Mouse (Mus musculus): ENCODE results near the gene Zfp512.

DNA sequence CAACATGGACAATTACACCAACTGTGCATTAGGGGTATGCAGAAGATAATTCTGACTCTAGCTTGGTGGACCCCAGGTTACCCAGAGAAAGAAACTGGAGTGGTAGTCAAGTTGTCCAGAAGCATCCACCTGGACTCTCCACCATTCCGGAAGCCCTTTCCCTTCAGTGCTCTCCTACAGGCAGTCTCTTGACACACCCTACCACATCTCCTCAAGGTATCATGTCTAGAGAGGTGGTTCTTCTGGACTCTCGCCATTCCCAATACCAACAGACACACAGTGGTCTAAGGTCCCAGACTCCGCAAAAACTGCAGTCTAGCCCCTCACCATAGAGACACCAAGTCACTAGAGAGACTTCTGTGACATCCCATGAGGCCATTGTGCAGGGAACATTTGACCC is 33.2 kb downstream of the Zfp512 start, which contains the start of gene 4930548H24Rik:
- no peak for TF ChIP-seq CTCF (IDR thresholded peaks at IDR 0.05; ENCODE audit: extremely low read depth, insufficient read depth, low read length)
- TF ChIP-seq POLR2A (IDR thresholded peaks at IDR 0.05; ENCODE audit: extremely low read depth, insufficient read depth, low read length), result no peak

Measured in cortical plate, adult 2 months (tissue).